Mouse (Mus musculus) cortical plate, adult 2 months (tissue): ENCODE data around the gene Snap25. TPM values are rescaled to one million over a fixed set of nuclear protein-coding genes. Genes with fewer than 3 reads are reported as not detected.

Experiments
- H3K27ac ChIP-seq: fragments of 200-500 bp; 2 replicates; pipeline ENCODE4 v1.5.1; 2012; ENCODE audit warnings: low read length, control low read depth, inconsistent platforms; ENCODE audit not compliant: insufficient read depth
- H3K4me1 ChIP-seq: fragments of 200-500 bp; 2 replicates; pipeline ENCODE4 v1.6.1; 2011; ENCODE audit warnings: low read length; ENCODE audit not compliant: control insufficient read depth, insufficient read depth
- H3K4me3 ChIP-seq: fragments of 200-500 bp; 2 replicates; pipeline ENCODE4 v1.5.1; 2011; ENCODE audit warnings: mild to moderate bottlenecking, low read length, control low read depth; ENCODE audit not compliant: insufficient read depth
- CTCF ChIP-seq: fragments of 200-500 bp; IDR thresholded peaks from 2 replicates; pipeline ENCODE4 v1.5.1; 2011; ENCODE audit warnings: mild to moderate bottlenecking, control low read depth, low read length; ENCODE audit not compliant: insufficient read depth; ENCODE audit errors: extremely low read depth
- POLR2A ChIP-seq: fragments of 200-500 bp; IDR thresholded peaks from 2 replicates; pipeline ENCODE4 v1.6.1; 2011; ENCODE audit warnings: mild to moderate bottlenecking, low read length, control low read depth; ENCODE audit not compliant: insufficient read depth; ENCODE audit errors: extremely low read depth
- polyA plus RNA-seq: library from polyadenylated mRNA; depleted of rRNA; stranded (reverse); fragments of >200 nt; gene quantifications from 2 replicates; pipeline ENCODE4 v1.2.3, GENCODE M21; 2012

Gene Snap25
- polyA plus RNA-seq, 1 experiment, result 2,964 TPM

GRCm38 (mm10) chr2:136679280-136680221 lies 33.7 kb upstream of the Snap25 start:
- Histone ChIP-seq H3K4me1 (peaks cover 5% of the 10 kb centered on the region), H3K4me3 (peak overlapping the region; percentile 37), H3K27ac (peak overlapping the region; percentile 98)
- TF ChIP-seq CTCF (no peak), POLR2A (peak; percentile 89)

- TF ChIP-seq CTCF (no peak), POLR2A (no peak)
Observed at GRCm38 (mm10) chr2:136682146-136682860, 30.9 kb upstream of the Snap25 start.

GRCm38 (mm10) chr2:136686195-136686594 lies 27.1 kb upstream of the Snap25 start:
- Histone ChIP-seq H3K4me1 (no peaks in the 10 kb centered on the region), H3K27ac (no peak overlapping the region), H3K4me3 (no peak overlapping the region)
- no peak for TF ChIP-seq CTCF
- no peak for TF ChIP-seq POLR2A

More at GRCm38 (mm10) chr2:136682146-136682860, 30.9 kb upstream of the Snap25 start:
- no peak overlapping the region for H3K27ac ChIP-seq
- H3K4me3 ChIP-seq, result no peak overlapping the region
- H3K4me1 ChIP-seq, result peaks cover 3% of the 10 kb centered on the region; the same call in 1 of the 2 replicates

GRCm38 (mm10) chr2:136687316-136687715 lies 25.9 kb upstream of the Snap25 start:
- no peak overlapping the region for H3K4me3 ChIP-seq
- TF ChIP-seq POLR2A, result no peak
- no peak for TF ChIP-seq CTCF
- no peaks in the 10 kb centered on the region for H3K4me1 ChIP-seq
- H3K27ac ChIP-seq, result no peak overlapping the region

GRCm38 (mm10) chr2:136689476-136689875 lies 23.8 kb upstream of the Snap25 start:
- Histone ChIP-seq H3K27ac (no peak overlapping the region), H3K4me3 (no peak overlapping the region), H3K4me1 (no peaks in the 10 kb centered on the region)
- TF ChIP-seq CTCF (no peak), POLR2A (no peak)

GRCm38 (mm10) chr2:136691681-136692080 lies 21.6 kb upstream of the Snap25 start:
- no peaks in the 10 kb centered on the region for H3K4me1 ChIP-seq
- no peak overlapping the region for H3K27ac ChIP-seq
- no peak overlapping the region for H3K4me3 ChIP-seq
- no peak for TF ChIP-seq CTCF
- TF ChIP-seq POLR2A, result no peak

GRCm38 (mm10) chr2:136699429-136700227 lies 13.6 kb upstream of the Snap25 start:
- H3K27ac ChIP-seq, result no peak overlapping the region
- TF ChIP-seq POLR2A (no peak), CTCF (no peak)

GRCm38 (mm10) chr2:136703376-136703775 lies 9.9 kb upstream of the Snap25 start:
- no peak for TF ChIP-seq CTCF
- TF ChIP-seq POLR2A, result no peak
- Histone ChIP-seq H3K4me3 (no peak overlapping the region), H3K4me1 (no peaks in the 10 kb centered on the region), H3K27ac (no peak overlapping the region)

More at GRCm38 (mm10) chr2:136699429-136700227, 13.6 kb upstream of the Snap25 start:
- H3K4me1 ChIP-seq, result no peaks in the 10 kb centered on the region
- no peak overlapping the region for H3K4me3 ChIP-seq

- Histone ChIP-seq H3K4me1 (no peaks in the 10 kb centered on the region), H3K4me3 (no peak overlapping the region), H3K27ac (no peak overlapping the region)
- TF ChIP-seq CTCF (no peak), POLR2A (no peak)
Observed at GRCm38 (mm10) chr2:136711155-136711554, 2.1 kb upstream of the Snap25 start.
